Mouse (Mus musculus) retina, embryonic 14.5 days (tissue): ENCODE measurements around the gene Dad1.

ENCODE experiments used
- DNase-seq: peaks from one replicate; pipeline ENCODE4 v3.0.0-alpha.2; 2015; ENCODE audit warnings: low spot score

Dad1 gene

DNA sequence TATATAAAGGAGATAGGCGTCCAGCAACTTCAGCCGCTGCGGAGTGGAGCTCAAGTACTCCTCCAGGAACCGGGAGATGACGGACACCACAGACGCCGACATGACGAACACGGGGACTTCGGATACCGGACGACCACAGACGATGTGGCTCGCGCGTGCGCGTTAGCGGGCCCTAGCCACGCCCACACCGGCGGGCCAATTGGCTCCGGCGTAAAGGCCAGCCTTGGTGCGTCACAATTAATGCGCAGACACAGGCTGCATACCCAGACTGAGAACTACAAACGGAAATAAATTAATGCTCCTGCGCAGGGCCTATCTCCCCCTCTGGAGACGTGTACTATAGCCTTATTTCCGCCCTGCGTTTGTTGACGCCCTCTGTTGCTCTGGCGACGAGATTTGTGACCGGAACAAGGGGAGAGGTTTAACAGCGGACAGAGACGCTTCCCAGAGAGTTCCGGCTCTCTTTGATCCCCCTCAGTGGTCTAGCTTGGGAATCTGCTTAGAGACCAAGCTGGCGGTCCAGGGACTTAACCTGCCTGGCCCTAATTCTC is at the start of gene Dad1, which contains the start of gene Abhd4:
Gene Dad1 (minus strand): TSS at position 364 of the 551 bp plus-strand sequence.
Gene Abhd4 (plus strand): TSS at position 448 of the 551 bp plus-strand sequence.
- peak; percentile 98 for DNase-seq

DNA sequence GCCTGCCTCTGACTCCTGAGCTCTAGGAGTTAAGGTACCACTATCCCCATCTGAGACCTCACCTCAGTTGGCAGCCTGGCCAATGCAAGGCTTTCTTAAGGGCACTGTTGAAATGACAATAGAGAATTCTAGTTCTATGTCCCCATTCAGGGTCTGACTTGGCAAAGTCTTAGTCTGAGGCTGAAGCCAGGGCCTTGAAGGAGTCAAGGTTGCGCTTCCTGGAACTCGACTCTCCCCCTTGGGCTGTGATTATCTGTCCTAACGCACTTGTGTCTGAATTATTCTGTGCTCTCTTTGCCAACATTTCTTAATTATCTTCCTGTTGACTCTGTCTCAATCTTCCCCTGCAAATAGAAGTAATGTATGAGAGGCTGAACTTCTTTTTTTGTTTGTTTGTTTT is 46.8 kb upstream of the Dad1 start:
- DNase-seq = no peak

DNA sequence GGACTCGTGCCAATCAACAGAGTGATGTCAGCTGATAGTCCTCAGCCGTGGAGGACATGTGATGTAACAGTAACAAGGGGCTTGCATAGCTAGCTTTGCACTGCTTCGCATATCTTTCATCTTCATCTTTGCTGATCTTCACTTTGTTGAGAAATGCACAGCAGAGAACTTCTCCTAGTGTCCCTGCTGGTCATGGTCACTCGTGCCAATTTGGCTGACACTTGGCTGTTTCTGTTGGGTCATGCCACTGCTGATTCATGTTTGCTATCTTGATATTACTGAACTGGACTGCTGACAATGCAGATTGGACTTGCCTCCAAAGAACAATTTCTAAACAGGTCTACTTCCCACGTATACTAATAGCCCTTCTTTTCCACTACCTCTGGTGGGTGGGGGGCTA is 46.2 kb upstream of the Dad1 start:
- DNase-seq = no peak

DNA sequence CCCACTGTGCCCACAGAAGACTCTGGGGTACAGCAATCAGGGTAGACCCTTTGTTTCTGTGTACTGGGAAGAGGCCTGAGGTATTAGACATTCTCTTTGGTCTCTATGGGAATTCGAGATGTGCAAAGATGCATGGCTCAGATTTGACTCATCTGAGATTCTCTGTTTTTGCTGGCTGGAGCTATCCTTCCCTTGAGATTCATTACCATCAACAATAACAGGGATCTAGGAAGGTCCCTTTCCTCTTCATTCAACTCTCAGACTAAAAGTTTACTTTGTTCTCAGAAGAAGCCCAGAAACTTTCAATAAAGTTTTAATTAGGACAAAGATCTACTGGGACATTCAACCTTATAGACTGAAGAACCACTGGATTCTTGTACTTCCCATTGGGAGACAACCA is 30.9 kb upstream of the Dad1 start, which contains the start of gene Olfr49:
Gene Olfr49 (minus strand): TSS at position 101 of the 400 bp plus-strand sequence.
- DNase-seq = no peak

GRCm38 (mm10) chr14:54276446-54276845 is 22.5 kb upstream of the Dad1 start:
- DNase-seq = no peak

DNA sequence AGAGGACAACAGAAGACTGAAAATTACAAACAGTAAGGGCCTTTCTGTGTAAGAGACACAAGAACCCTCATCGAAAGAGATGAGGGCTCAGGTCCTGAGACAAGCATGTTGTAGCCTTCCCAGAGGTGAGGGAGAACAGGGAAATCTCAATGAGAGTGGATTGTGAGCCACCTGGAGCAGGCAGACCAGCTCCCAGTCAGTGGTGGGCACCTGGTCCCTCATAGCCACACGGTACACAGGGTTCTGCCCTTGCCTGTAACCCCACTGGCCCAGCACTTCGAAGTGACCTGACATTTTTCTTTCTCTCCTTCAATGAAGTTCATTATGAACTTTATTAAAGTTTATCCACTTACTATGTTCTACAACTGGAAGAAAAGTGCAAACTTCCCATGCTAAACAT is 18.8 kb upstream of the Dad1 start:
- no peak for DNase-seq

- DNase-seq = no peak
Observed at GRCm38 (mm10) chr14:54271976-54272606, 18.2 kb upstream of the Dad1 start.

DNA sequence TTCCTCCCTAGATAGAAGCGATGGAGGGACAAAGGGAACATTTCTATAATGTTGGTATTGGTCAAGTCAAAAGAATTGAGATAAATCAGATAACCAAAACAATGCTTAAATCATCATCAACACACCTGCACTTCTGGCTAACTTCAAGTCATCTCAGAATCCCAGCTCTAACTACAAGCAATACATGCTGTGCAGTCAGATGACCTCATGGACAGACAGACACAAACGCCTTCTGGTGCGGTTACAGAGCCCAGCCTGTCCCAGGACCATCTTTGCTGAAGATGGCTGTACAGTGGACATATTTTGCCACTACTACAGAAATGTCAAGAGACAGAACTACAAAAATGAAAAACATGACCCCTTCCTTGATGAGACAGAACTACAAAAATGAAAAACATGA is 16.5 kb upstream of the Dad1 start:
- no peak for DNase-seq

GRCm38 (mm10) chr14:54269566-54269965 is 15.7 kb upstream of the Dad1 start:
- DNase-seq = no peak

DNA sequence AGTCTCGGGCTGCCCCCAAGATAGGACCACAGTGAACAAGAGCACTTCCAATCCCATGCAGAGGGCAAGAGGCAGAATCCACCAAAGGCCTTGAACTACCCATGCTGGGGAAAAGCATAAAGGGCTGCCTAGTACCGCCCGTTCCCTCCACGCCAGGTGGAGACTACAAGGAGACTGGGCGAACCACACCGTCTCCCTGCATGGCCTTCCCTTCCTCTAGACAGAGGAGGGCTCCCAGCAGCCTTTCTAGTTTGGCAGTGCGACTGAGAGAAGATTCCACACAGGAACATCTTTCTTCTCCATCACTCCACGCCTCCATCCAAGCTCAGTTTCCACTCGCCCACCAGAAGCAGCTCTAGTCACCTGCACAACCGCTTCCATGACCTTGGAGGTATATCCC is 14.1 kb upstream of the Dad1 start:
- no peak for DNase-seq

- no peak for DNase-seq
Observed at GRCm38 (mm10) chr14:54265951-54266350, 12.0 kb upstream of the Dad1 start.

GRCm38 (mm10) chr14:54265093-54265492 is 11.2 kb upstream of the Dad1 start:
- no peak for DNase-seq

- no peak for DNase-seq
Observed at GRCm38 (mm10) chr14:54264231-54264630, 10.3 kb upstream of the Dad1 start.

- DNase-seq = no peak
Observed at GRCm38 (mm10) chr14:54263099-54263498, 9.2 kb upstream of the Dad1 start.

DNA sequence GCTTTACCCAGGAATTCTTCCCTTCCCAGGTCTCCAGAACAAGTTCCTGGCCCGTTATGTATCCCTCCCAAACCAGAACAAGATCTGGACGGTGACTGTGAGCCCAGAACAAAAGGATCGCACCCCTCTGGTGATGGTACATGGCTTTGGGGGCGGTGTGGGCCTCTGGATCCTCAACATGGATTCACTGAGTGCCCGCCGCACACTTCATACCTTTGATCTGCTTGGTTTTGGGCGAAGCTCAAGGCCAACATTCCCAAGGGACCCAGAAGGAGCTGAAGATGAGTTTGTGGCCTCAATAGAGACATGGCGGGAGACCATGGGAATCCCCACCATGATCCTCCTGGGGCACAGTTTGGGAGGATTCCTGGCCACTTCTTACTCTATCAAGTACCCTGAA is 8.7 kb upstream of the Dad1 start:
- DNase-seq = no peak

DNA sequence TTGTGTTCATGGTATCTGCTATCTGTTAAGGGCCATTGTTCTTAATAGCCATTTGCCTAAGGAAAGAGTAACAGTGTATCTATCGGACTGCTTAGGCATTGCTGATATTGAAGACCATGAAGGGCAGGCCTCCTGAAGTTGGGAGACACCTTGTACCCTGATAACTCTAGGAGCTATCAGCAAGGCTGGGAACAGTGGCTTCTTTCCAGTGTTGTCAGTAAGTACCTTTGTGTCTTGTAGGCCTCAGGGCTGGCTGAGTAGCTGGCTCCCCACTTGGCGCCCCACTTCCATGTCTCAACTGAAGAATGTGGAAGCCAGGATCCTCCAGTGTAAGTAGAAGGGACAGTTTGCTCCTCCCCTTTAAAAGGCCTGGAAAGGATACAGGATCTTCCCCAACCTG is 7.5 kb upstream of the Dad1 start:
- no peak for DNase-seq

DNA sequence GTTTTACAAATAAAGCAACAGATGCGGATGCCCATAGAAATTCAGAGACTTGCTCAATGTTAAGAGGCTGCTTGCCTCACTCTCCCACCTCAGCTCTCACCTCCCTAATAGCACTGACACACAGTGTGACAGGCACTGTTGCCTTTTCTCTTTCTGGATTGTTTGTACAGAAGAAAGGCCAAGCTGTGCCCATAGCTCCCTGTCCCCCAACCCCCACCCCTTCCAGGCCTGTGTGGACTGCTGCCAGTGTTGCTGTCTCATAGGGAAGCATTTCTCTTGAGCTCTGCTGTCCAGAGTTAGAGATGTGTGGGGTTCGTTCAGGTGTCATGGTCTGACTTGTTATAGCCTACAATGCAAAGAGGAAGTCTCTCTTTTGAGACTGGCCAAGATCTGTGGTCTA is 6.3 kb upstream of the Dad1 start:
- DNase-seq = no peak

DNA sequence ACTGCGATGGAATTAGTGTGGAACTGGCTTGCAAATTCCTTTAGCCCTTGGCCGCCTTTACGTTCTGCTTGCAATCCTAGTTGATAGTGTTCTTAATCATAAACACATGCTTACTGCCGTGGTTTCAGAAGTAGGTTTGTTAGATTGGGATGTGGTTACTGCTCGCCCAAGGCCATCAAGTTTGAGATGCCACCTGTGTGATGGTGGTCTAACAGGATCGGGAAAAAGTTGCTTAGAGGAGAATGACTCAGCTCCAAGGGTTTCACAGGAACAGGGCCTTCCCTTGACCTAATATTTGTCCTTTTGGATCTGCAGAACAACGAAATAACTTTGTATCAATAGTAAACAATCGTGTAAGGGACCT is 5.8 kb upstream of the Dad1 start:
- no peak for DNase-seq

GRCm38 (mm10) chr14:54259003-54259721 is 5.3 kb upstream of the Dad1 start:
- peak; percentile 94 for DNase-seq

- no peak for DNase-seq
Observed at GRCm38 (mm10) chr14:54258131-54258670, 4.3 kb upstream of the Dad1 start.

GRCm38 (mm10) chr14:54254670-54255202 is 832 bp upstream of the Dad1 start:
- DNase-seq = no peak

DNA sequence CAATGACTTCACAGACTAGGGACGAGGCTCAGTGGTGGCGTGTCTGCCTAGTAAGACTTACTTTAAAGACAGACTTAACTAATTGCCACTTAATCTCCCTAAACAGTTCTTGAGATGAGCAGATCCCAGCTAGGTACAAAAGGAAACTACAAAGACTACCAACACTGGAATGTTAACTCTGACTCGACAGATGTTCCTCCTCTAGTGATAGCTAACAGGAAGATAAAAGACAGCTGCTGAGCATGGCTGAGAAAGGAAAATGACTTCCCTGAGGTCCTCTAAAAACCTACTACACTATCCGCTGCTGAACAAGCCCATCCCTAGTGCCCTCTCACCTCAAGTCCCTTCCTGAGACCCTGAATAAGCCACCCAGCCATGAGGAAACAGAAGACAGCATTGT is 3.8 kb downstream of the Dad1 start:
- DNase-seq = no peak

- no peak for DNase-seq
Observed at GRCm38 (mm10) chr14:54249326-54249725, 4.6 kb downstream of the Dad1 start.
